Mouse (Mus musculus) c-Kit-positive CD71-negative TER-119-negative erythroid progenitor cells, embryonic 14.5 days (primary cell): ENCODE measurements around the gene Gm49336.

Experiments
- DNase-seq: peaks from one replicate; pipeline ENCODE4 v3.0.0-alpha.2; 2013; ENCODE audit warnings: low read depth

The Gm49336 gene

GRCm38 (mm10) chr14:60238551-60238950 is 12.8 kb downstream of the Gm49336 start:
- no peak for DNase-seq

- DNase-seq, result no peak
Measured at GRCm38 (mm10) chr14:60219886-60220285, 31.4 kb downstream of the Gm49336 start.

- DNase-seq, result no peak
Measured at GRCm38 (mm10) chr14:60217616-60218015, 33.7 kb downstream of the Gm49336 start.

GRCm38 (mm10) chr14:60216125-60216524 is 35.2 kb downstream of the Gm49336 start:
- no peak for DNase-seq

GRCm38 (mm10) chr14:60215000-60215399 is 36.3 kb downstream of the Gm49336 start:
- DNase-seq, result no peak

GRCm38 (mm10) chr14:60214040-60214439 is 37.3 kb downstream of the Gm49336 start:
- no peak for DNase-seq

GRCm38 (mm10) chr14:60209166-60209565 is 42.1 kb downstream of the Gm49336 start:
- DNase-seq, result no peak

GRCm38 (mm10) chr14:60204993-60205392 is 46.3 kb downstream of the Gm49336 start:
- no peak for DNase-seq

- DNase-seq, result no peak
Measured at GRCm38 (mm10) chr14:60196884-60197283, 54.4 kb downstream of the Gm49336 start, which contains the start of gene Atp8a2. TSS of gene Atp8a2 (minus strand) at chr14:60197179.

GRCm38 (mm10) chr14:60195999-60196398 is 55.3 kb downstream of the Gm49336 start:
- no peak for DNase-seq

- DNase-seq, result no peak
Measured at GRCm38 (mm10) chr14:60194606-60195005, 56.7 kb downstream of the Gm49336 start.

- no peak for DNase-seq
Measured at GRCm38 (mm10) chr14:60189771-60190170, 61.5 kb downstream of the Gm49336 start.

GRCm38 (mm10) chr14:60188201-60188825 is 63.0 kb downstream of the Gm49336 start:
- DNase-seq, result no peak

- DNase-seq, result no peak
Measured at GRCm38 (mm10) chr14:60181306-60181705, 70.0 kb downstream of the Gm49336 start.

- no peak for DNase-seq
Measured at GRCm38 (mm10) chr14:60178571-60178955, 72.7 kb downstream of the Gm49336 start.

- no peak for DNase-seq
Measured at GRCm38 (mm10) chr14:60177614-60178570, 73.4 kb downstream of the Gm49336 start.

- DNase-seq, result no peak
Measured at GRCm38 (mm10) chr14:60176891-60177613, 74.3 kb downstream of the Gm49336 start.

GRCm38 (mm10) chr14:60176469-60176890 is 74.8 kb downstream of the Gm49336 start:
- DNase-seq, result no peak

GRCm38 (mm10) chr14:60172286-60173055 is 78.8 kb downstream of the Gm49336 start:
- no peak for DNase-seq

- no peak for DNase-seq
Measured at GRCm38 (mm10) chr14:60170845-60171610, 80.3 kb downstream of the Gm49336 start.

GRCm38 (mm10) chr14:60163367-60163766 is 87.9 kb downstream of the Gm49336 start:
- DNase-seq, result no peak
